Mouse (Mus musculus) myocyte (in vitro differentiated cells): ENCODE measurements around the gene Dclre1a.

Source experiments
- CEBPB ChIP-seq: IDR thresholded peaks from 2 replicates; pipeline ENCODE4 v1.6.1; 2011; ENCODE audit warnings: mild to moderate bottlenecking, moderate library complexity; ENCODE audit not compliant: poor library complexity, insufficient read depth, severe bottlenecking
- E2F4 ChIP-seq: IDR thresholded peaks from one replicate; pipeline ENCODE4 v1.6.1; 2011; ENCODE audit warnings: mild to moderate bottlenecking, control low read depth, moderate library complexity; ENCODE audit not compliant: insufficient read depth
- MAX ChIP-seq: IDR thresholded peaks from one replicate; pipeline ENCODE4 v1.6.1; 2011; ENCODE audit warnings: low read depth, mild to moderate bottlenecking, control low read depth
- MYOG ChIP-seq, 3 experiments: IDR thresholded peaks; one replicate each; pipeline ENCODE4 v1.6.1; 2011; ENCODE audit warnings: control low read depth in 2 of 3, low read depth in 2 of 3, mild to moderate bottlenecking in 2 of 3; ENCODE audit not compliant: insufficient read length in 2 of 3, control insufficient read depth in 1 of 3, insufficient read depth in 1 of 3
- POLR2A ChIP-seq: IDR thresholded peaks from one replicate; pipeline ENCODE4 v1.6.1; 2011; ENCODE audit warnings: low read depth, mild to moderate bottlenecking, control low read depth, moderate library complexity; ENCODE audit not compliant: insufficient read length
- POLR2AphosphoS2 ChIP-seq: IDR thresholded peaks from one replicate; pipeline ENCODE4 v1.6.1; 2011; ENCODE audit warnings: low read depth, control low read depth; ENCODE audit not compliant: insufficient read length
- REST ChIP-seq: IDR thresholded peaks from one replicate; pipeline ENCODE4 v1.6.1; 2011; ENCODE audit warnings: mild to moderate bottlenecking, control low read depth, moderate library complexity; ENCODE audit not compliant: insufficient read depth, insufficient read length
- TCF12 ChIP-seq: IDR thresholded peaks from one replicate; pipeline ENCODE4 v1.6.1; 2011; ENCODE audit warnings: mild to moderate bottlenecking, control low read depth; ENCODE audit not compliant: poor library complexity, insufficient read depth, severe bottlenecking
- USF1 ChIP-seq: IDR thresholded peaks from one replicate; pipeline ENCODE4 v1.6.1; 2011; ENCODE audit warnings: low read depth, mild to moderate bottlenecking, control low read depth, moderate library complexity

DNA sequence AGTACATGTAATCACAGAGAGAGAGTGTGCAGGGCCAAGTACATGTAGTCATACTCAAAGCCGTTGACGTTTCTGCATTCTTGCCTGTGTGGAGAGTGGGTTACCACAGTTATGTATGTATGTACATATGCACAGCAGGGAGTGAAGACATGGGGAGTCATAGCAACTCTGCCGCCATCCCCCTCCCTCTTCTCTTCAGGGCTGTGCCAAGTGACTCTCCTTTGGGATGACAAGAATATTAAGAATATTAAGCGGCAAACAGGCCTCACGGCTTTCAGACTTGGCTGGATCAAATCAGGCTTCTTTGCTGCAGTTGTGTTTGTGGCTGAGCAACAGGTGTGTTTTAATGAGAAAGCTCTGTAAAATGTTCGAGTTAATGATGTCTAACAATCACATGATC, 58.4 kb downstream of the Dclre1a start:
- TF ChIP-seq POLR2AphosphoS2, result no peak
- no peak for TF ChIP-seq POLR2A
- TF ChIP-seq MYOG (IDR thresholded peaks at IDR 0.05; ENCODE audit: control insufficient read depth in 1 of 3, insufficient read depth in 1 of 3, insufficient read length in 2 of 3, low read depth in 2 of 3), result no peak
- no peak for TF ChIP-seq TCF12
- no peak for TF ChIP-seq MAX
- TF ChIP-seq USF1, result no peak
- no peak for TF ChIP-seq CEBPB
- TF ChIP-seq E2F4, result no peak
- no peak for TF ChIP-seq REST
